Comparison of ENCODE assay signal across 10 mouse cellular contexts in the genomic region with DNA sequence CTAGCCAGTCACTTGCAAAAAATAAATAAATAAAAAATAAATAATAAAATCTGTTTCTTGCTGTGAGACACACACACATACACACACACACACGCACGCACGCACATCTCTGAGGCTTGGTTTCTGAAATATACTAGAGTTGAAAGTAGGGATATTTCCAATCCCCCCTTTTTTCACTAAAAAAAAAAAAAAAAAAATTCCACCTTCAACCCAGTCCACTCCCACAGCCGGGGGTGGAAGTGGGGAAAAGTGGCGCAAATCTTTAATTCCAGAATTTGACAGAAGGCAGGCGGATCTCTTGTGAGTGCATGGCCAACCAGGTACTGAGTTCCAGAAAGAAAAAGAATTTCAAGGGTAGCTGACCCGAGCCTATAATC. TPM values are rescaled to one million over a fixed set of nuclear protein-coding genes. Genes with fewer than 3 reads are reported as not detected.
DNase-seq lines count a peak whose midpoint lies in the region; ATAC-seq and TF ChIP-seq lines count a peak whose summit lies in the region.
"Had no signal": no experiment of that assay in that cellular context is flagged by ENCODE, and none has a peak within 500 bp of the region (broad histone marks: within the 10 kb centered on the region; RNA-seq: fewer than 3 reads in every experiment).

No protein-coding gene starts in this region.

- whole genome bisulfite sequencing in cerebellum, adult 2 months: 57% methylated on average over 7 of the region's 7 CpGs
- WGBS in spleen, adult 2 months: 53% methylated on average over 7 of the region's 7 CpGs
- WGBS in liver, embryonic 16.5 days (ENCODE audit: insufficient replicate concordance): 27% methylated on average over 7 of the region's 7 CpGs

- no peak for ATAC-seq in liver, embryonic 16.5 days (ENCODE audit: low read depth)
- ATAC-seq in megakaryocyte progenitor cell, adult 5-6 weeks (replicated peaks; ENCODE audit: poor library complexity): no peak

- DNase-seq in cerebellum, adult 2 months: no peak
- no peak for DNase-seq in cerebellum, adult 11-12 months
- no peak for DNase-seq in spleen, adult 2 months (ENCODE audit: low read depth in 1 of 2, low spot score in 2 of 2)
- DNase-seq in spleen, postnatal 14 days (ENCODE audit: low spot score in 2 of 2): no peak
- no peak for DNase-seq in cerebellum, postnatal 25 days
- DNase-seq in layer of hippocampus, postnatal 25 days (ENCODE audit: extremely low spot score in 1 of 2, low spot score in 1 of 2): no peak

- peak overlapping the region; percentile 77 for H3K9ac ChIP-seq in liver, embryonic 16.5 days (ENCODE audit: low read depth, low read length)

- no peaks in the 10 kb centered on the region for H3K36me3 ChIP-seq in spleen, adult 2 months (ENCODE audit: control insufficient read depth, insufficient read depth, low read length)
- H3K36me3 ChIP-seq in liver, embryonic 16.5 days (ENCODE audit: control insufficient read depth, insufficient read depth): no peaks in the 10 kb centered on the region

- TF ChIP-seq POLR2A in cerebellum, adult 2 months (IDR thresholded peaks at IDR 0.05; ENCODE audit: borderline replicate concordance, insufficient read depth, low read length): no peak
- TF ChIP-seq POLR2A in spleen, adult 2 months (IDR thresholded peaks at IDR 0.05; ENCODE audit: low read depth, low read length): no peak

- peak overlapping the region; percentile 81 for H3K4me2 ChIP-seq in liver, embryonic 16.5 days (ENCODE audit: low read depth, low read length)

- H3K9me3 ChIP-seq in liver, embryonic 16.5 days (replicated peaks; ENCODE audit: control insufficient read depth, low read length): no peaks in the 10 kb centered on the region

- H3K27me3 ChIP-seq in cerebellum, adult 2 months (ENCODE audit: control insufficient read depth, insufficient read depth, low read length): no peaks in the 10 kb centered on the region; the same call in 1 of the 2 replicates
- H3K27me3 ChIP-seq in spleen, adult 2 months (ENCODE audit: control insufficient read depth, insufficient read depth, low read length): no peaks in the 10 kb centered on the region
- H3K27me3 ChIP-seq in liver, embryonic 16.5 days (ENCODE audit: control insufficient read depth, insufficient read depth, low read depth, low read length): peaks cover 11% of the 10 kb centered on the region; the same call in 1 of the 2 replicates

- H3K4me3 ChIP-seq in cerebellum, adult 2 months (replicated peaks; ENCODE audit: insufficient read depth, low read depth, low read length): peak overlapping the region; percentile 43
- peak overlapping the region; percentile 87; the same call in 1 of the 2 replicates for H3K4me3 ChIP-seq in spleen, adult 2 months (ENCODE audit: extremely low read depth, insufficient read depth, insufficient read length)
- H3K4me3 ChIP-seq in liver, embryonic 16.5 days (ENCODE audit: low read depth, low read length): peak overlapping the region; percentile 74

- no peak for TF ChIP-seq CTCF in cerebellum, adult 2 months (IDR thresholded peaks at IDR 0.05; ENCODE audit: borderline replicate concordance, insufficient read depth, low read depth, low read length)
- no peak for TF ChIP-seq CTCF in spleen, adult 2 months (IDR thresholded peaks at IDR 0.05; ENCODE audit: extremely low read depth, insufficient read depth, insufficient read length, insufficient replicate concordance)

- no peaks in the 10 kb centered on the region for H3K4me1 ChIP-seq in cerebellum, adult 2 months (ENCODE audit: control insufficient read depth, insufficient read depth, low read length)
- peaks cover 4% of the 10 kb centered on the region; the same call in 1 of the 2 replicates for H3K4me1 ChIP-seq in spleen, adult 2 months (ENCODE audit: control insufficient read depth, insufficient read depth, insufficient read length)
- H3K4me1 ChIP-seq in liver, embryonic 16.5 days (ENCODE audit: control insufficient read depth, low read depth, low read length): peaks cover 18% of the 10 kb centered on the region

- H3K27ac ChIP-seq in cerebellum, adult 2 months (ENCODE audit: insufficient read depth, low read length): no peak overlapping the region
- H3K27ac ChIP-seq in spleen, adult 2 months (ENCODE audit: insufficient read depth, low read length): no peak overlapping the region
- H3K27ac ChIP-seq in liver, embryonic 16.5 days (ENCODE audit: low read length): no peak overlapping the region

RNA-seq across cellular contexts. Expression of gene BC107364, which starts 37.2 kb away (rescaled TPM):
- polyA plus RNA-seq in cerebellum, adult 2 months (2012; rRNA removed): not detected in 2 replicates
- polyA plus RNA-seq in spleen, adult 2 months (2012; rRNA removed): not detected in 2 replicates
- polyA plus RNA-seq in liver, embryonic 16.5 days (2015; fragmentation: Nextera tagmentation; extraction: Ambion mirVana): not detected in 2 replicates
- total RNA-seq in megakaryocyte progenitor cell, adult 5-6 weeks (2015): not detected in 2 replicates
- not detected in 2 replicates for total RNA-seq in megakaryocyte progenitor cell, adult 5-6 weeks (2017)
- not detected for total RNA-seq in layer of hippocampus, postnatal 25 days (2021)
- total RNA-seq: adrenal gland, postnatal 4 days; gastrocnemius, postnatal 10 days had no signal
